Mouse (Mus musculus) heart, postnatal 0 days (tissue): ENCODE measurements around the gene Ociad2.

ENCODE experiments used
- CTCF ChIP-seq: IDR thresholded peaks from 2 replicates; pipeline ENCODE4 v1.5.1; 2016; ENCODE audit warnings: antibody characterized with exemption, control low read depth, low read depth
- EP300 ChIP-seq: IDR thresholded peaks from 2 replicates; pipeline ENCODE4 v1.6.1; 2016; ENCODE audit warnings: antibody characterized with exemption, low read depth

DNA sequence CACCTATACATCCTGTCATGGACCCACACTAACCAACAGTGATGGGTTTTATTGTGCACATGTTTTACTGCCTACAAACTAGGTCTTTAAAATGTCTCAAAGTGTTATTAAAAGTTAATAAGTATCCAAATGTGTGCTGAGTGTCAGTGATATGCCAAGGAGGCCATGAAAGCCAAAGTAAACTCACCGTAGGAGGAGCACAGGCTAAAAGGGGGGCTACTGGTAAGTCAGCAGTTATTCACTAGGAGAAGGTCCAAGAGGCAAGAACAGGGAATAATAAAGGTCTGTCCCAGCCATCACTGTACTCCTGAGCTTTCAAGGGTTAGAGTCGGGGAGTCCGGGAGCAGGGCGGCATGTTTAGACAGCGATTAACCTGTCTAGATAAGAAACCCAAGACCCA lies 4.4 kb downstream of the Ociad2 start:
- no peak for TF ChIP-seq CTCF
- no peak for TF ChIP-seq EP300
